Mouse (Mus musculus): ENCODE data around the gene Ifna9. TPM values are rescaled to one million over a fixed set of nuclear protein-coding genes. Genes with fewer than 3 reads are reported as not detected.
"Not testable (repeated sequence)": the region's sequence is repeated elsewhere in the genome, so short reads cannot be mapped to it uniquely, and the experiment has no call there.

Ifna9 gene
- polyA plus RNA-seq (2015; fragmentation: Nextera tagmentation; extraction: Ambion mirVana) = not detected in 2 replicates

DNA sequence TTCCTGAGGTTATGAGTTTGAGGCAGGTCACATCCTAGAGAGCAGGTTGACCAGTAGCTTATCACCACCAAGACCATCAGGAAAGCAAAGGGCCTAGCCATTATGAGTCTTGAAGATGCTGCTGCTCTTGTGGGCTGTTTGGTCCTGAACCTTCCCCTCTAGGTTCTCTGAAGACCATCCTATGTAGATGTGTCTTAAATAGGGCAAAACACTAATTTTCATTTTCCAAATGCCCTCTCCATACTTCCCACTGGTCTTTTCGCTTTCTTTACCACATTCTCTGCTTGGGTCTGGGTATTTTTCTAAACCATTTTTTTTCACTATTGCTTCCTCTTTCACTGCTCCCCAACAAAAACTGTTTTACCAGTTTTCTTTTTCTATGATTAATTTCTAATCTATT, at the start of gene Ifna9:
Gene Ifna9 (minus strand): TSS at position 101 of the 400 bp plus-strand sequence.
- no peak within 1 kb of the TSS for H3K4me2 ChIP-seq (ENCODE audit: low read depth, low read length)
- WGBS = 86% methylated on average over 1 of the region's 1 CpGs

DNA sequence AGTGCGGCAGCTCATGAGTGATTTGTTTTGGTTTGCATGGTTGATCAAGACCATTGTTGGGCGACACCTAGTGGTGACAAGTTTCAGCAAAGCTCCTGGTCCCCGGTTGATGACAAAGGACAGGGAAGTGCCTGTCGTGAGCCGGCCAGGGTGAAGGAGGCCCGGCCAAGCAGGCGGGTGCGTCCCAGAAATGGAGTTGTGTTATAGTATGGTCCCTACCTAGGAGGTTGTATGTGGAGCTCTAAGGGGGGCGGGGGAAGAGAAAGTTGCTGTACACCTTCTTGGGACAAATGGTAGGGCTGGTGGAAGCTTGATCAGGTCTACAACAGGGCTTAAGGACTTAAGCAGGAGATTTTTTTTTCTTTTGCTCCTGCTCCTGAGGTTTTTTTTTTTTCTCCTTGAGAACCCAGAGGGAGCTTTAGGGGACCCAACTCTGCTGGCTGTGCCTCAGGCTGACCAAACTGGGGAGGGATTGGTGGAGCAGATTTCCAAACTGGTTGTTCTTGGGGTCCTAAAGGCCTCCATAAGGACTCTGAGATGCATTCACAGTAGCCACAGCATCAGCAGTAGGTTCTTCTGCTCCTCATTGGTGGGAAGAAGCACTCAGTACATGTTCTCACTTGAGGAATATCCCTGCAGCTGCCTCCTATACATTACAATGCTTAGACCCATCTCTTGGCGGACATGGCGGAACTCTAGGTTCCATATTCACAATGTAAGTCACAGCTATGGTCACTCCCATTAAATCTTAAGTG, 49.1 kb upstream of the Ifna9 start:
- ATAC-seq (ENCODE audit: insufficient read depth, low FRiP score) = peak; percentile 86
- no peaks in the 10 kb centered on the region for H3K4me1 ChIP-seq (ENCODE audit: control insufficient read depth, insufficient read depth, low read length)
- H3K9me3 ChIP-seq (replicated peaks; ENCODE audit: control insufficient read depth, low read length) = no peaks in the 10 kb centered on the region
- no peaks in the 10 kb centered on the region for H3K36me3 ChIP-seq (ENCODE audit: control insufficient read depth, insufficient read depth, low read length)
- H3K27ac ChIP-seq (ENCODE audit: low read length) = no peak overlapping the region
- no peaks in the 10 kb centered on the region for H3K27me3 ChIP-seq (ENCODE audit: control insufficient read depth, insufficient read depth, low read length)
- peak overlapping the region; percentile 50 for H3K4me2 ChIP-seq (ENCODE audit: low read depth, low read length)
- WGBS = 17% methylated on average over 11 of the region's 11 CpGs
- H3K9ac ChIP-seq (ENCODE audit: low read length) = peak overlapping the region; percentile 49; the same call in 1 of the 2 replicates
- peak overlapping the region; percentile 47 for H3K4me3 ChIP-seq (replicated peaks; ENCODE audit: low read length)

More for the DNA sequence above, at the start of gene Ifna9:
- Histone ChIP-seq H3K9me3 (replicated peaks; ENCODE audit: control insufficient read depth, low read length) (no peaks in the 10 kb centered on the region), H3K4me3 (replicated peaks; ENCODE audit: low read length) (no peak within 1 kb of the TSS), H3K9ac (ENCODE audit: low read length) (no peak within 1 kb of the TSS), H3K27me3 (ENCODE audit: control insufficient read depth, insufficient read depth, low read length) (no peaks in the 10 kb centered on the region), H3K36me3 (ENCODE audit: control insufficient read depth, insufficient read depth, low read length) (no peaks in the 10 kb centered on the region), H3K27ac (ENCODE audit: low read length) (no peak within 1 kb of the TSS), H3K4me1 (ENCODE audit: control insufficient read depth, insufficient read depth, low read length) (no peaks in the 10 kb centered on the region)
- ATAC-seq (ENCODE audit: insufficient read depth, low FRiP score) = no peak

DNA sequence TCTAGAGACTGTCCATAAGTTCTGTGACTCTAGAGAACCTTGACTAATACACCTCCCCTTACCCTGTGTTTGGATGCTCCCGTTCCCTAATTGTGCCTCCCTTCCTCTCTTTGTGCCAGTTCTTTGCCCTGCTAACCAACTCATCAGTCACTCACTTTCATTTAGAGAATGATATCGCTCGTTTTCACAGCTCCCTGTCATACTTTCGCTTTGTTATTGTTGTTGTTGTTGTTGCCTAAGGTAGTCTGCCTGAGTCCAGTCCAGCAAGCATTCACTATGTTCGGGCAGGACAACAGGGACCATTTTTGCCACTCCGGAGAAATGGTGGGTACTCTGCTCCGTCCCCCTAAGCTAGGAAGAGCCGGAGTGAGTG, 48.5 kb upstream of the Ifna9 start:
- no peak for ATAC-seq (ENCODE audit: insufficient read depth, low FRiP score)
- Histone ChIP-seq H3K4me2 (ENCODE audit: low read depth, low read length) (peak overlapping the region; percentile 50), H3K9ac (ENCODE audit: low read length) (peak overlapping the region; percentile 49), H3K4me3 (replicated peaks; ENCODE audit: low read length) (peak overlapping the region; percentile 47), H3K36me3 (ENCODE audit: control insufficient read depth, insufficient read depth, low read length) (no peaks in the 10 kb centered on the region), H3K27ac (ENCODE audit: low read length) (no peak overlapping the region), H3K4me1 (ENCODE audit: control insufficient read depth, insufficient read depth, low read length) (no peaks in the 10 kb centered on the region), H3K9me3 (replicated peaks; ENCODE audit: control insufficient read depth, low read length) (no peaks in the 10 kb centered on the region), H3K27me3 (ENCODE audit: control insufficient read depth, insufficient read depth, low read length) (no peaks in the 10 kb centered on the region)
- 53% methylated on average over 8 of the region's 8 CpGs for WGBS

DNA sequence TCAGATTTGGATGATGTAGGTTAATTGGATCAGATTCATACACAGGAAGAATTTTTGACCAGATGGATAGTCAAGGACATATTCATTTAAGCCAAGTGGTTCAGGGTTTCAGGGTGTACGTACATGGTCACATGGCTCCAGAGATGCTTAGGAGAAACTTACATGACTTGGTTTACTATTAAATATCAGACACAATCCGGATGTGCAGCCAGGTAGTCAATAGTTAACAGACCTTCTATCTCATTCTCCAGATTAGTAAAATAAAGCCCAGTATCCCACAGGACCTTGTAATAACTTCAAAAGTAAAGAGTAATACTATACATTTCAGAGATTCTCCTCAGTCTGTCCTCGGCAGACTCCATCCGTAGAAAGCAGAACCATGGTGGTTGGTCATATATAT, 42.1 kb upstream of the Ifna9 start, which contains the start of gene C87499:
Gene C87499 (minus strand): TSS at position 101 of the 400 bp plus-strand sequence.
- no peak within 1 kb of the TSS for H3K27ac ChIP-seq (ENCODE audit: low read length)
- no peaks in the 10 kb centered on the region for H3K36me3 ChIP-seq (ENCODE audit: control insufficient read depth, insufficient read depth, low read length)
- ATAC-seq (ENCODE audit: insufficient read depth, low FRiP score) = no peak
- H3K9me3 ChIP-seq (replicated peaks; ENCODE audit: control insufficient read depth, low read length) = no peaks in the 10 kb centered on the region
- no peak within 1 kb of the TSS for H3K4me3 ChIP-seq (replicated peaks; ENCODE audit: low read length)
- H3K4me2 ChIP-seq (ENCODE audit: low read depth, low read length) = no peak within 1 kb of the TSS
- WGBS = 80% methylated on average over 4 of the region's 4 CpGs
- no peaks in the 10 kb centered on the region for H3K27me3 ChIP-seq (ENCODE audit: control insufficient read depth, insufficient read depth, low read length)
- no peaks in the 10 kb centered on the region for H3K4me1 ChIP-seq (ENCODE audit: control insufficient read depth, insufficient read depth, low read length)
- no peak within 1 kb of the TSS for H3K9ac ChIP-seq (ENCODE audit: low read length)

DNA sequence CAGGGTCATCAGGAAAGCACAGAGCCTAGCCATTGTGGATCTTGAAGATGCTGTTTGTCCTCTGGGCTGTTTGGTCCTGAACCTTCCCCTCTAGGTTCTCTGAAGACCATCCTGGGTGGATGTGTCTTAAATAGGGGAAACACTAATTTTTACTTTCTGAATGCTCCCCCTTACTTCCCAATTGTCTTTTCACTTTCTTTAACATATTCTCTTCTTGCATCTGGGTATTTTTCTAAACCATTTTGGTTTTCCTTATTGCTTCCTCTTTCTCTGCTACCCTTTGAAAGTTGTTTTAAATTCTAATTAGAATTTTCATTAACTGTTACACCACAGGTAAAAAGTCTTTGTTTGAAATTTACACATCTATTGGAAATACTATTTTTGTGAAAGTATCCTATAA, 11.1 kb upstream of the Ifna9 start, which contains the start of gene Ifna12:
Gene Ifna12 (minus strand): TSS at position 101 of the 400 bp plus-strand sequence.
- Histone ChIP-seq H3K4me2 (ENCODE audit: low read depth, low read length) (no peak within 1 kb of the TSS), H3K9ac (ENCODE audit: low read length) (no peak within 1 kb of the TSS), H3K4me1 (ENCODE audit: control insufficient read depth, insufficient read depth, low read length) (no peaks in the 10 kb centered on the region), H3K27ac (ENCODE audit: low read length) (no peak within 1 kb of the TSS), H3K27me3 (ENCODE audit: control insufficient read depth, insufficient read depth, low read length) (no peaks in the 10 kb centered on the region), H3K36me3 (ENCODE audit: control insufficient read depth, insufficient read depth, low read length) (no peaks in the 10 kb centered on the region), H3K4me3 (replicated peaks; ENCODE audit: low read length) (no peak within 1 kb of the TSS), H3K9me3 (replicated peaks; ENCODE audit: control insufficient read depth, low read length) (no peaks in the 10 kb centered on the region)
- no peak for ATAC-seq (ENCODE audit: insufficient read depth, low FRiP score)

DNA sequence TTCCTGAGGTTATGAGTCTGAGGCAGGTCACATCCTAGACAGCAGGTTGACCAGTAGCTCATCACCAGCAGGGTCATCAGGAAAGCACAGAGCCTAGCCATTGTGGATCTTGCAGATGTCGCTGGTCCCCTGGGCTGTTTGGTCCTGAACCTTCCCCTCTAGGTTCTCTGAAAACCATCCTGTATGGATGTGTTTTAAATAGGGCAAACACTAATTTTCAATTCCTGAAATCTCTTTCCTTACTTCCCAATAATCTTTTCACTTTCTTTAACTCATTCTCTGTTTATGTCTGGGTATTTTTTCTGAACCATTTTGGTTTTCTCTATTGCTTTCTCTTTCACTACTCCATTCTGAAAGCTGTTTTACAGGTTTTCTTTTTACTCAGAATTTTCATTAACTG, 20.5 kb downstream of the Ifna9 start, which contains the start of gene Ifna14:
Gene Ifna14 (minus strand): TSS at position 101 of the 400 bp plus-strand sequence.
- Histone ChIP-seq H3K9me3 (replicated peaks; ENCODE audit: control insufficient read depth, low read length) (no peaks in the 10 kb centered on the region), H3K27me3 (ENCODE audit: control insufficient read depth, insufficient read depth, low read length) (no peaks in the 10 kb centered on the region), H3K36me3 (ENCODE audit: control insufficient read depth, insufficient read depth, low read length) (no peaks in the 10 kb centered on the region), H3K27ac (ENCODE audit: low read length) (no peak within 1 kb of the TSS), H3K4me3 (replicated peaks; ENCODE audit: low read length) (no peak within 1 kb of the TSS), H3K9ac (ENCODE audit: low read length) (no peak within 1 kb of the TSS), H3K4me2 (ENCODE audit: low read depth, low read length) (no peak within 1 kb of the TSS), H3K4me1 (ENCODE audit: control insufficient read depth, insufficient read depth, low read length) (no peaks in the 10 kb centered on the region)
- WGBS = 83% methylated on average over 1 of the region's 1 CpGs
- ATAC-seq (ENCODE audit: insufficient read depth, low FRiP score) = no peak

DNA sequence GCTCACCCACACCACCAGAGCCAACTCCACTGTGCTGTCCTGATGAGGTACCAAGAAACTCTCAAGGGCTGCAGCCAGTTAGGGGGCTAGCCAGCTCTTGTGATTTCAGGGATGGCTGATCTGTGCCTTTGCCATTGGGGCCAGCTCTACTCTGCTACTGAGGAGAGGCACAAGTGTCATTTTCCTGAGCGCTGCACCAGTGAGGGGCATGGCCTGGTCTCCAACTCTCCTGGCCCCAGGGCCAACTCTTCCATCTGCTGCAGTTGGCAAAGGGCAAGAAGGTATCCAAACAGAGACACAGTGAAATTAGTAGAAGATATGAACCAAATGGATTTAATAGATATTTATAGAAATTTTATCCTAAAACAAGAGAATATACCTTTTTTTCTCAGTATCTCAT, 30.4 kb downstream of the Ifna9 start:
- no peak overlapping the region for H3K9ac ChIP-seq (ENCODE audit: low read length)
- H3K4me2 ChIP-seq (ENCODE audit: low read depth, low read length) = no peak overlapping the region
- no peaks in the 10 kb centered on the region for H3K9me3 ChIP-seq (replicated peaks; ENCODE audit: control insufficient read depth, low read length)
- no peaks in the 10 kb centered on the region for H3K27me3 ChIP-seq (ENCODE audit: control insufficient read depth, insufficient read depth, low read length)
- 96% methylated on average over 1 of the region's 1 CpGs for WGBS
- H3K36me3 ChIP-seq (ENCODE audit: control insufficient read depth, insufficient read depth, low read length) = no peaks in the 10 kb centered on the region
- no peak overlapping the region for H3K27ac ChIP-seq (ENCODE audit: low read length)
- H3K4me1 ChIP-seq (ENCODE audit: control insufficient read depth, insufficient read depth, low read length) = no peaks in the 10 kb centered on the region
- ATAC-seq (ENCODE audit: insufficient read depth, low FRiP score) = no peak
- no peak overlapping the region for H3K4me3 ChIP-seq (replicated peaks; ENCODE audit: low read length)

DNA sequence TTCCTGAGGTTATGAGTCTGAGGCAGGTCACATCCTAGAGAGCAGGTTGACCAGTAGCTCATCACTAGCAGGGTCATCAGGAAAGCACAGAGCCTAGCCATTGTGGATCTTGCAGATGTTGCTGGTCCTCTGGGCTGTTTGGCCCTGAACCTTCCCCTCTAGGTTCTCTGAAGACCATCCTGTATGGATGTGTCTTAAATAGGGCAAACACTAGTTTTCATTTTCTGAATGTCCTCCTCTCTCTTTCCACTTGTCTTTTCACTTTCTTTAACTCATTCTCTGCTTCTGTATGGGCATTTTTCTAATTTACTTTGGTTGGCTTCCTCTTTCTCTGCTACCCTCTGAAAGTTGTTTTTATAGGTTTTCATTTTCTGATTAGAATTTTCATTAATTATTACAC, 34.0 kb downstream of the Ifna9 start, which contains the start of gene Ifna15:
Gene Ifna15 (minus strand): TSS at position 101 of the 400 bp plus-strand sequence.
- H3K27me3 ChIP-seq (ENCODE audit: control insufficient read depth, insufficient read depth, low read length); H3K27ac ChIP-seq (ENCODE audit: low read length); H3K4me1 ChIP-seq (ENCODE audit: control insufficient read depth, insufficient read depth, low read length); ATAC-seq (ENCODE audit: insufficient read depth, low FRiP score); H3K9ac ChIP-seq (ENCODE audit: low read length); H3K36me3 ChIP-seq (ENCODE audit: control insufficient read depth, insufficient read depth, low read length); H3K4me3 ChIP-seq (replicated peaks; ENCODE audit: low read length); H3K9me3 ChIP-seq (replicated peaks; ENCODE audit: control insufficient read depth, low read length); H3K4me2 ChIP-seq (ENCODE audit: low read depth, low read length): not testable (repeated sequence)

DNA sequence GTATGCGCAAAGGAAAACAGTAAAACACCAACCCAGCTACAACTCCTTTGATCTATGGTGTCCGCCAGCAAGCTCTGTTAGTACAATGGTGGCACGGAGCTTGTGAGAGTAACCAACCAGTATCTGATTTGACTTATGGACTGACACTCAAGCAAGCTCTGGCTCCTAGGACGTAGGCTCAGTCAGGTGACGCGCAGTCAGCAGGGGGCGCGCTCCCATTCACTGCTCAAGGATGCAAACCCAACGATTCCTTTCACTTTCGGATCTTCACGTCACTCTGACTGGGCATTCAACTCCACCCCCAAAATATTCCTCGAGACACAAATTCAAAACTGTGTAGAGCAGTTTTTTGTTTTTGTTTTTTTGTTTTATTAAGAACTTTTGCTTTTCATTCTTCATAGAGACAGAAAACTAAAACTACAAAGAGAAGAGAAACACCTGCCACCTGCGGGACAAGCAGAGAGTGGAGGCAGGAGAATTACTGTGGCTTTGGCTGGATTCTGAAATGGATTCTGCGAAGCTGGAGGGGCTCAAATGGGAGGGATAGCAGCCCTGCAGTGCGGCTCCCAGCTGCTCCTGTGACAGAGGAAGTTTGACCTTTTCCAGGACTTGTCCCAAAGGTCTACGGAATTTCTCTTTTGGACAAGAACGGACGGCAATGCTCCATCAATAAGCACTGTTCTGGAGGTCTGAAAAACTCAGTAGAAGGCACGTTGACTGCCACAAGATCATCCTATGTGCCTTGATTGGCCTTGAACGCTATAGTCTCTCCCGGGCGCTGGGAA, 41.8 kb downstream of the Ifna9 start:
- H3K4me2 ChIP-seq (ENCODE audit: low read depth, low read length) = peak overlapping the region; percentile 77
- H3K9ac ChIP-seq (ENCODE audit: low read length) = peak overlapping the region; percentile 59
- H3K36me3 ChIP-seq (ENCODE audit: control insufficient read depth, insufficient read depth, low read length) = no peaks in the 10 kb centered on the region
- peak overlapping the region; percentile 46 for H3K4me3 ChIP-seq (replicated peaks; ENCODE audit: low read length)
- peaks cover 4% of the 10 kb centered on the region for H3K4me1 ChIP-seq (ENCODE audit: control insufficient read depth, insufficient read depth, low read length)
- peak; percentile 72 for ATAC-seq (ENCODE audit: insufficient read depth, low FRiP score)
- H3K9me3 ChIP-seq (replicated peaks; ENCODE audit: control insufficient read depth, low read length) = no peaks in the 10 kb centered on the region
- no peak overlapping the region for H3K27ac ChIP-seq (ENCODE audit: low read length)
- no peaks in the 10 kb centered on the region for H3K27me3 ChIP-seq (ENCODE audit: control insufficient read depth, insufficient read depth, low read length)
- 26% methylated on average over 22 of the region's 22 CpGs for WGBS

Measured in stomach, embryonic 16.5 days (tissue).